Mouse (Mus musculus): ENCODE measurements around the gene Ahcyl2. TPM values are rescaled to one million over a fixed set of nuclear protein-coding genes. Genes with fewer than 3 reads are reported as not detected.
A peak's percentile ranks its signal among the peaks of the same experiment; 100 is the strongest.
"Not testable (repeated sequence)": the region's sequence is repeated elsewhere in the genome, so short reads cannot be mapped to it uniquely, and the experiment has no call there.

The Ahcyl2 gene
- polyA plus RNA-seq, 1 experiment = 0.34 TPM

DNA sequence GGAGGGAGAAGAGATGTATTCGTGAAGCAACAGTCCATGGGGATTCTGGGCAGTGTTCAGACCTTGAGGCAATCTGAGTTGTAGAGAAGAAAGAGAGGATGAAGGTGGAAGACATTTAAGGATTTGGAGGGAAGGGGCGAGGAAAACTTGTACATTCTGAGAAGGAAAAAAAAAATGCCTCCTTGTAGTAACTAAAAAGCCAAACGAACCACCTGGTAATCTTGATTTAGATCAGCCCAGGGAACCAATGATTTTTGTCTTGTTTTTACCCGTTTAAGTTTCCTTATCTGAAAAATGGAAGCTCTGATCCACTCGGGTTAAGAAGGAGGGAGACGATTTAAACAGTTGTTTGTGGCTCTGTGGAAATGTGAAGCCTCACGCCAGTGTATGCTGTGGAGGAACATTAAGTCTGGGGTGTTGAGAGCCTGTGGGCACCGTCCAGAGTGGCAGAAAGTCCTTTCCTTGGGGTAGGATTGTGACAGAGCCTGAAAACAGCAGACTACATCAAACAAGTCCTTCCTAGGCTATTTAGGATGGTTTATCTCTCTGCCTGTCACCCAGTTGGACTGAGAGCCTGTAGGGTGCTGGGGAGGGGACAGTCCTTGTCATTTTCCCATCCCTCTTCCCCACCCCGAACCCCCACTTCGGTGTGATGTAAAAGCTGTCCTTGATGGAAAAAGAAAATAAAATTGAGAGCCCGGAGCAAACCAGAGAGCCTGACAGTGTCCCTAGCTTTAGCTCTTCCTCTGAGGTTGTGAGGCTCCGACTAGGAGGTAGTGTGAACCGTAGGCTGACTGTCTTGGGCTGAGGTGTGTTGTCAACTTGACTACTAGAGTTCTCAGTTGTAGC lies 31.0 kb upstream of the Ahcyl2 start:
- no peak for TF ChIP-seq GATA1 (IDR thresholded peaks at IDR 0.05; ENCODE audit: low read length)
- TF ChIP-seq TAL1 (IDR thresholded peaks at IDR 0.05; ENCODE audit: low read length) = no peak
- peak overlapping the region; percentile 73 for H3K4me3 ChIP-seq (replicated peaks)
- peaks cover 27% of the 10 kb centered on the region for H3K4me1 ChIP-seq (ENCODE audit: control insufficient read depth)

GRCm38 (mm10) chr6:29751466-29752152 lies 16.2 kb upstream of the Ahcyl2 start:
- H3K36me3 ChIP-seq (ENCODE audit: control insufficient read depth) = peaks cover 13% of the 10 kb centered on the region
- TF ChIP-seq GATA1 (IDR thresholded peaks at IDR 0.05; ENCODE audit: low read length) (no peak), TAL1 (IDR thresholded peaks at IDR 0.05; ENCODE audit: low read length) (no peak)

More for the DNA sequence above, 31.0 kb upstream of the Ahcyl2 start:
- Histone ChIP-seq H3K36me3 (ENCODE audit: control insufficient read depth) (no peaks in the 10 kb centered on the region; the same call in 1 of the 2 replicates), H3K9me3 (ENCODE audit: control insufficient read depth, low read length) (no peaks in the 10 kb centered on the region; the same call in 1 of the 2 replicates), H3K27me3 (ENCODE audit: control insufficient read depth) (peaks cover 59% of the 10 kb centered on the region)

GRCm38 (mm10) chr6:29753336-29753735 lies 14.5 kb upstream of the Ahcyl2 start:
- no peak overlapping the region for H3K4me3 ChIP-seq (replicated peaks)
- H3K27me3 ChIP-seq (ENCODE audit: control insufficient read depth) = peaks cover 2% of the 10 kb centered on the region; the same call in 1 of the 2 replicates
- H3K4me1 ChIP-seq (ENCODE audit: control insufficient read depth) = peaks cover 3% of the 10 kb centered on the region
- H3K9me3 ChIP-seq (ENCODE audit: control insufficient read depth, low read length) = peaks cover 5% of the 10 kb centered on the region
- TF ChIP-seq GATA1 (IDR thresholded peaks at IDR 0.05; ENCODE audit: low read length) (no peak), TAL1 (IDR thresholded peaks at IDR 0.05; ENCODE audit: low read length) (no peak)
- H3K36me3 ChIP-seq (ENCODE audit: control insufficient read depth) = peaks cover 25% of the 10 kb centered on the region

More at GRCm38 (mm10) chr6:29751466-29752152, 16.2 kb upstream of the Ahcyl2 start:
- Histone ChIP-seq H3K27me3 (ENCODE audit: control insufficient read depth) (peaks cover 3% of the 10 kb centered on the region; the same call in 1 of the 2 replicates), H3K4me1 (ENCODE audit: control insufficient read depth) (peaks cover 2% of the 10 kb centered on the region), H3K9me3 (ENCODE audit: control insufficient read depth, low read length) (peaks cover 13% of the 10 kb centered on the region), H3K4me3 (replicated peaks) (no peak overlapping the region)

- H3K36me3 ChIP-seq (ENCODE audit: control insufficient read depth) = peaks cover 34% of the 10 kb centered on the region
Observed at GRCm38 (mm10) chr6:29756001-29756400, 11.8 kb upstream of the Ahcyl2 start.

DNA sequence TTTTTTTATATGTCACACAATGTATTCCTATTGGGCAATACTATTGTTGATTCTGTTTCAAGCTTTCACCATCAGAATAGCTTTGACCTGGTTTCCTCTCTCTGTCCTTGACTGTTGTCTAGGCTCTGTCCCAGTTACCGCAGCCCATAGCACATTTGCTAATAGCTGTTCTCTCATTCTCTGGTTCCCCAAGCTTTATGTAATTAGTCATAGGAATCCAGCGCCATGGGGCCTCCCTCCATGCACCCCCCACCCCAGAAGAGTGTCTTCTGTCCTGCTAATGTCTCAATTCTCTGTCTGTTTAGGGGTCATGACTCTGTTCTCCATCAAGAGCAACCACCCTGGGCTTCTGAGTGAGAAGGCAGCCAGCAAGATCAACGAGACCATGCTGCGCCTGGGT lies 11.3 kb upstream of the Ahcyl2 start:
- Histone ChIP-seq H3K27me3 (ENCODE audit: control insufficient read depth) (no peaks in the 10 kb centered on the region), H3K4me1 (ENCODE audit: control insufficient read depth) (peaks cover 4% of the 10 kb centered on the region), H3K4me3 (replicated peaks) (no peak overlapping the region), H3K36me3 (ENCODE audit: control insufficient read depth) (peaks cover 34% of the 10 kb centered on the region), H3K9me3 (ENCODE audit: control insufficient read depth, low read length) (no peaks in the 10 kb centered on the region)
- TF ChIP-seq GATA1 (IDR thresholded peaks at IDR 0.05; ENCODE audit: low read length) (no peak), TAL1 (IDR thresholded peaks at IDR 0.05; ENCODE audit: low read length) (no peak)

More at GRCm38 (mm10) chr6:29756001-29756400, 11.8 kb upstream of the Ahcyl2 start:
- no peak overlapping the region for H3K4me3 ChIP-seq (replicated peaks)
- H3K4me1 ChIP-seq (ENCODE audit: control insufficient read depth) = peaks cover 4% of the 10 kb centered on the region
- no peaks in the 10 kb centered on the region for H3K9me3 ChIP-seq (ENCODE audit: control insufficient read depth, low read length)
- no peak for TF ChIP-seq TAL1 (IDR thresholded peaks at IDR 0.05; ENCODE audit: low read length)
- no peak for TF ChIP-seq GATA1 (IDR thresholded peaks at IDR 0.05; ENCODE audit: low read length)
- no peaks in the 10 kb centered on the region for H3K27me3 ChIP-seq (ENCODE audit: control insufficient read depth)

DNA sequence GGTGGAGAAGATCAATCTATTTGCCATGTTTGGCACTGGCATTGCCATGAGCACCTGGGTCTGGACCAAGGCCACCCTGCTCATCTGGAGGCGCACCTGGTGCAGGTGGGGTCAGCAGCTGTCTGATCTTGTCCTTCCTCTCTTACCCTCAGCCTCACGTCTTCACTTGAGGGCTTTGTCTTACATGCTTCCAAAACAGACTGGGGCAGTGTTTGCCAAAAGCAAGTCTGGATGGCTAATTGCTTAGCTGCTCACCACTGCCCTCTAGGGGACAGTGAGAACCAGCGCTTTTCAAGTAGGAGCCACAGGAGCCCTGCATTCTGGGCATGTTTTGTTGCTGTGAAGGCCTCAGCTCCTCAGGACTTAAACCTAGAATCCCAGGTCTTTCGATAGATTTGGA lies 9.4 kb upstream of the Ahcyl2 start:
- Histone ChIP-seq H3K4me1 (ENCODE audit: control insufficient read depth) (peaks cover 4% of the 10 kb centered on the region), H3K9me3 (ENCODE audit: control insufficient read depth, low read length) (no peaks in the 10 kb centered on the region), H3K27me3 (ENCODE audit: control insufficient read depth) (no peaks in the 10 kb centered on the region), H3K36me3 (ENCODE audit: control insufficient read depth) (peaks cover 34% of the 10 kb centered on the region), H3K4me3 (replicated peaks) (no peak overlapping the region)
- TF ChIP-seq TAL1 (IDR thresholded peaks at IDR 0.05; ENCODE audit: low read length) (no peak), GATA1 (IDR thresholded peaks at IDR 0.05; ENCODE audit: low read length) (no peak)

GRCm38 (mm10) chr6:29759012-29759679 lies 8.7 kb upstream of the Ahcyl2 start:
- Histone ChIP-seq H3K9me3 (ENCODE audit: control insufficient read depth, low read length) (no peaks in the 10 kb centered on the region), H3K36me3 (ENCODE audit: control insufficient read depth) (peaks cover 34% of the 10 kb centered on the region), H3K4me3 (replicated peaks) (no peak overlapping the region), H3K27me3 (ENCODE audit: control insufficient read depth) (no peaks in the 10 kb centered on the region), H3K4me1 (ENCODE audit: control insufficient read depth) (peaks cover 4% of the 10 kb centered on the region)
- TF ChIP-seq TAL1 (IDR thresholded peaks at IDR 0.05; ENCODE audit: low read length) (no peak), GATA1 (IDR thresholded peaks at IDR 0.05; ENCODE audit: low read length) (no peak)

GRCm38 (mm10) chr6:29760397-29760796 lies 7.4 kb upstream of the Ahcyl2 start:
- H3K4me1 ChIP-seq (ENCODE audit: control insufficient read depth); H3K4me3 ChIP-seq (replicated peaks); H3K9me3 ChIP-seq (ENCODE audit: control insufficient read depth, low read length); H3K27me3 ChIP-seq (ENCODE audit: control insufficient read depth): not testable (repeated sequence)
- H3K36me3 ChIP-seq (ENCODE audit: control insufficient read depth) = peaks cover 23% of the 10 kb centered on the region

- peaks cover 22% of the 10 kb centered on the region for H3K36me3 ChIP-seq (ENCODE audit: control insufficient read depth)
- no peaks in the 10 kb centered on the region for H3K9me3 ChIP-seq (ENCODE audit: control insufficient read depth, low read length)
- no peak overlapping the region for H3K4me3 ChIP-seq (replicated peaks)
- H3K4me1 ChIP-seq (ENCODE audit: control insufficient read depth) = peaks cover 2% of the 10 kb centered on the region; the same call in 1 of the 2 replicates
- TF ChIP-seq TAL1 (IDR thresholded peaks at IDR 0.05; ENCODE audit: low read length) (no peak), GATA1 (IDR thresholded peaks at IDR 0.05; ENCODE audit: low read length) (no peak)
- H3K27me3 ChIP-seq (ENCODE audit: control insufficient read depth) = peaks cover 3% of the 10 kb centered on the region; the same call in 1 of the 2 replicates
Observed at GRCm38 (mm10) chr6:29761282-29761681, 6.5 kb upstream of the Ahcyl2 start.

Data from erythroblast, embryonic 14.5 days (primary cell).